Mouse (Mus musculus) MEL (cell line): Measurements from ENCODE around the gene Gm20388. TPM values are rescaled to one million over a fixed set of nuclear protein-coding genes. Genes with fewer than 3 reads are reported as not detected.

ENCODE experiments used
- DNase-seq: peaks from one replicate; pipeline ENCODE4 v3.0.0; 2011; ENCODE audit warnings: low read depth, low spot score
- H3K27ac ChIP-seq: 2 replicates; pipeline ENCODE4 v1.5.1; 2012; ENCODE audit warnings: low read depth, mild to moderate bottlenecking, control low read depth, low read length, moderate library complexity; ENCODE audit not compliant: control insufficient read depth
- H3K27me3 ChIP-seq, 2 experiments: fragments of 150-350 bp in 1 of 2; sonication (generic) in 1 of 2; 2 replicates each; pipeline ENCODE4 v1.6.1; 2012; ENCODE audit warnings: low read length in 2 of 2, mild to moderate bottlenecking in 2 of 2, improper control_type of control experiment in 1 of 2, moderate library complexity in 1 of 2; ENCODE audit not compliant: insufficient read depth in 2 of 2, control insufficient read depth in 1 of 2
- H3K36me3 ChIP-seq, 2 experiments: 2 replicates each; pipeline ENCODE4 v1.6.1; 2012 to 2014; ENCODE audit warnings: low read length in 2 of 2, improper control_type of control experiment in 1 of 2, inconsistent platforms in 1 of 2, mild to moderate bottlenecking in 1 of 2; ENCODE audit not compliant: insufficient read depth in 2 of 2, control insufficient read depth in 1 of 2
- H3K4me1 ChIP-seq, 2 experiments: fragments of 150-350 bp in 1 of 2; sonication (generic) in 1 of 2; 2 replicates each; pipeline ENCODE4 v1.6.1; 2012; ENCODE audit warnings: low read length in 2 of 2, improper control_type of control experiment in 1 of 2, mild to moderate bottlenecking in 1 of 2; ENCODE audit not compliant: insufficient read depth in 2 of 2, control insufficient read depth in 1 of 2
- H3K4me3 ChIP-seq, 2 experiments: fragments of 150-350 bp in 1 of 2; sonication (generic) in 1 of 2; 2 replicates each; pipeline ENCODE4 v1.5.1; 2012; ENCODE audit warnings: low read depth in 2 of 2, low read length in 2 of 2, mild to moderate bottlenecking in 2 of 2, moderate library complexity in 2 of 2, control low read depth in 1 of 2, improper control_type of control experiment in 1 of 2; ENCODE audit not compliant: control insufficient read depth in 1 of 2, insufficient read depth in 1 of 2
- H3K79me2 ChIP-seq: 2 replicates; pipeline ENCODE4 v1.6.1; 2012; ENCODE audit warnings: mild to moderate bottlenecking, low read length, moderate library complexity; ENCODE audit not compliant: control insufficient read depth, poor library complexity, insufficient read depth
- H3K9ac ChIP-seq: 2 replicates; pipeline ENCODE4 v1.6.1; 2012; ENCODE audit warnings: low read depth, mild to moderate bottlenecking, control low read depth, low read length, moderate library complexity; ENCODE audit not compliant: control insufficient read depth, poor library complexity, severe bottlenecking
- H3K9me3 ChIP-seq: fragments of 150-350 bp; sonication (generic); replicated peaks from 2 replicates; pipeline ENCODE4 v1.6.1; 2012; ENCODE audit warnings: mild to moderate bottlenecking, low read length, improper control_type of control experiment, moderate library complexity; ENCODE audit not compliant: insufficient read depth
- CTCF ChIP-seq, 3 experiments: IDR thresholded peaks in 2 of 3; conservative IDR thresholded peaks in 1 of 3; 2 replicates each; pipeline ENCODE4 v1.5.1; 2011 to 2012; ENCODE audit warnings: low read length in 3 of 3, low read depth in 2 of 3, mild to moderate bottlenecking in 2 of 3, improper control_type of control experiment in 1 of 3, inconsistent platforms in 1 of 3, mixed read lengths in 1 of 3, moderate library complexity in 1 of 3; ENCODE audit not compliant: control insufficient read depth in 1 of 3, insufficient read depth in 1 of 3, poor library complexity in 1 of 3, severe bottlenecking in 1 of 3
- E2F4 ChIP-seq: IDR thresholded peaks from 2 replicates; pipeline ENCODE4 v1.6.1; 2011; ENCODE audit warnings: low read depth, low read length, improper control_type of control experiment, borderline replicate concordance
- ELF1 ChIP-seq: IDR thresholded peaks from 2 replicates; pipeline ENCODE4 v1.6.1; 2014; ENCODE audit warnings: low read depth, mild to moderate bottlenecking, inconsistent platforms, low read length, improper control_type of control experiment, moderate library complexity
- GABPA ChIP-seq: IDR thresholded peaks from 2 replicates; pipeline ENCODE4 v1.6.1; 2012; ENCODE audit warnings: low read depth, mild to moderate bottlenecking, inconsistent platforms, low read length, improper control_type of control experiment, moderate library complexity
- JUND ChIP-seq: IDR thresholded peaks from 2 replicates; pipeline ENCODE4 v1.6.1; 2011; ENCODE audit warnings: low read depth, mild to moderate bottlenecking, improper control_type of control experiment, low read length
- MAX ChIP-seq: IDR thresholded peaks from 2 replicates; pipeline ENCODE4 v1.6.1; 2011; ENCODE audit warnings: low read length, improper control_type of control experiment
- MEF2A ChIP-seq: IDR thresholded peaks from 2 replicates; pipeline ENCODE4 v1.6.1; 2014; ENCODE audit warnings: low read depth, mild to moderate bottlenecking, inconsistent platforms, low read length, improper control_type of control experiment; ENCODE audit not compliant: poor library complexity, insufficient replicate concordance, severe bottlenecking; ENCODE audit errors: extremely low read depth
- MYB ChIP-seq: IDR thresholded peaks from 2 replicates; pipeline ENCODE4 v1.6.1; 2011; ENCODE audit warnings: mild to moderate bottlenecking, low read depth, low read length, improper control_type of control experiment
- POLR2A ChIP-seq, 2 experiments: IDR thresholded peaks; 2 replicates each; pipeline ENCODE4 v1.6.1; 2011 to 2012; ENCODE audit warnings: low read length in 2 of 2, mild to moderate bottlenecking in 2 of 2, control low read depth in 1 of 2, improper control_type of control experiment in 1 of 2, low read depth in 1 of 2, moderate library complexity in 1 of 2; ENCODE audit not compliant: control insufficient read depth in 1 of 2, insufficient read depth in 1 of 2, poor library complexity in 1 of 2
- POLR2AphosphoS2 ChIP-seq: IDR thresholded peaks from 2 replicates; pipeline ENCODE4 v1.6.1; 2011; ENCODE audit warnings: low read length, improper control_type of control experiment
- POLR2AphosphoS5 ChIP-seq: IDR thresholded peaks from 2 replicates; pipeline ENCODE4 v1.6.1; 2012; ENCODE audit warnings: low read depth, borderline replicate concordance, mild to moderate bottlenecking, inconsistent platforms, low read length, moderate library complexity, mixed read lengths
- RAD21 ChIP-seq: IDR thresholded peaks from 2 replicates; pipeline ENCODE4 v1.6.1; 2011; ENCODE audit warnings: mild to moderate bottlenecking, low read depth, low read length, improper control_type of control experiment
- TBP ChIP-seq: IDR thresholded peaks from 2 replicates; pipeline ENCODE4 v1.8.0; 2011; ENCODE audit warnings: low read depth, low read length, improper control_type of control experiment
- UBTF ChIP-seq: IDR thresholded peaks from 2 replicates; pipeline ENCODE4 v1.6.1; 2012; ENCODE audit warnings: low read depth, mild to moderate bottlenecking, inconsistent platforms, low read length, improper control_type of control experiment, moderate library complexity, borderline replicate concordance; ENCODE audit not compliant: insufficient read depth
- ZC3H11A ChIP-seq: IDR thresholded peaks from 2 replicates; pipeline ENCODE4 v1.6.1; 2012; ENCODE audit warnings: low read depth, mild to moderate bottlenecking, inconsistent platforms, low read length, improper control_type of control experiment
- ZMIZ1 ChIP-seq: IDR thresholded peaks from 2 replicates; pipeline ENCODE4 v1.6.1; 2012; ENCODE audit warnings: low read depth, mild to moderate bottlenecking, inconsistent platforms, low read length, improper control_type of control experiment, moderate library complexity
- ZNF384 ChIP-seq: IDR thresholded peaks from 2 replicates; pipeline ENCODE4 v1.6.1; 2012; ENCODE audit warnings: low read depth, mild to moderate bottlenecking, inconsistent platforms, low read length, improper control_type of control experiment
- polyA plus RNA-seq, 2 experiments: library from polyadenylated mRNA; stranded (reverse) in 1 of 2; unstranded in 1 of 2; fragments of >175 nt in 1 of 2; fragments of >200 nt in 1 of 2; gene quantifications; 2 replicates each; pipeline versions ENCODE4 v1.2.1 to v1.2.4; 2012; ENCODE audit warnings: low replicate concordance in 2 of 2, low read depth in 1 of 2; ENCODE audit not compliant: insufficient read length in 2 of 2, insufficient read depth in 1 of 2, missing spikeins in 1 of 2
- total RNA-seq: library from RNA; depleted of rRNA; stranded (reverse); fragments of 300-350 nt; gene quantifications from 2 replicates; pipeline ENCODE4 v1.2.3, GENCODE M21; 2012

Gm20388 gene
- total and polyA plus RNA-seq, 3 experiments = 11.1 to 17.8 TPM; not detected in 1

DNA sequence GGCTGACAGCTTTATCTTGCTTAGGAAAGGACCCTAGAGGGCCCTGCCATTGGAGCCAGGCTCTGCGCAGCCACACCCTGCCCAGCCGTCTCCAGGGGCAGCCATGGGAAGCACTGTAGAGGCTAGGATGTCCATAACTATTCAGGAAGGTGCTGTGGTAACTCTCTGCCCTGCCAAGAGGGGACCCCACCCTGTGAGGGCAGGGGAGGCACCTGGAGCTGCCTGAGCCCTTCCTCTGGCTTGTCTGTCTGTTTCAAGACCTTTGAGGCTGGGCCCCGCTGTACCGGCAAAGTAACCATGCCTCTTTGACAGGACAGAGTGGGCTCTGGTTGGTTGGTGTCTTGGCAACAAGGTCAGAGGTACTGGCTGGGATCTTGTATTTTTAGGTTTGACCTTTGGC, 2730.2 kb downstream of the Gm20388 start:
- H3K27me3 ChIP-seq = no peaks in the 10 kb centered on the region
- no peak overlapping the region for H3K4me3 ChIP-seq
- no peak overlapping the region for H3K9ac ChIP-seq
- no peaks in the 10 kb centered on the region for H3K9me3 ChIP-seq
- H3K79me2 ChIP-seq = no peaks in the 10 kb centered on the region
- peaks cover 8 to 12% of the 10 kb centered on the region in 2 experiments for H3K36me3 ChIP-seq
- no peak for DNase-seq
- TF ChIP-seq UBTF = no peak
- no peak for TF ChIP-seq ELF1
- no peak for TF ChIP-seq E2F4
- TF ChIP-seq POLR2A (IDR thresholded peaks at IDR 0.05; ENCODE audit: control insufficient read depth in 1 of 2, insufficient read depth in 1 of 2, low read depth in 1 of 2, low read length in 2 of 2, poor library complexity in 1 of 2) = 0 out of 4 replicates have a peak, but pooled peaks of 1 of the 2 experiments have one; percentile 30
- TF ChIP-seq ZC3H11A = no peak
- no peak for TF ChIP-seq MEF2A
- no peak; the same call in 1 of the 2 replicates for TF ChIP-seq POLR2AphosphoS2
- TF ChIP-seq ZNF384 = no peak
- peaks cover 0 to 16% of the 10 kb centered on the region in 2 experiments; a peak in 2 of 4 replicates for H3K4me1 ChIP-seq
- no peak overlapping the region for H3K27ac ChIP-seq

DNA sequence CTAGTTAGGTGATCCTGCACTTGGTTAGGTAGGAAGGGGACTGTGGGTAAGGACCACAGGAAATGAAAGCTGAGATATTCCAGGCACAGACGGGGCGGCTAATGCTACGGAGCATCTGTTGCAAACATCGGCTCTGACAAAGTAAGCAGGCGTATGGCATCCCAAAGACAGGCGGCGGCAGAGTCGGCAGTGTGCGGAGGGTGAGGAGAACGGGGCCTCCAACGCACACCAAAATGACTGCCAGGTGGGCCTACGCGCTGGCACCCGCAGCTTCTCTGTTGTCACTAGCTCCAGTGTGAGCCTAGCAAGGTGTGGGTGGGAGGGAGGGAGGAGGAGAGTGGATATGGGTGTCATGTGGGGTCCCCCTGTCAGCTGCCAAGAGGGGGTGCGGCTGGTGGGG, 2730.8 kb downstream of the Gm20388 start:
- Histone ChIP-seq H3K4me3 (no peak overlapping the region), H3K79me2 (no peaks in the 10 kb centered on the region), H3K27me3 (no peaks in the 10 kb centered on the region), H3K36me3 (peaks cover 5 to 9% of the 10 kb centered on the region in 2 experiments), H3K9ac (no peak overlapping the region), H3K4me1 (peaks cover 0 to 11% of the 10 kb centered on the region in 2 experiments; a peak in 2 of 4 replicates), H3K9me3 (no peaks in the 10 kb centered on the region), H3K27ac (no peak overlapping the region)
- no peak for DNase-seq
- TF ChIP-seq POLR2AphosphoS5 (no peak), ELF1 (no peak), TBP (no peak), ZMIZ1 (no peak), MAX (no peak), UBTF (no peak), JUND (no peak), MYB (no peak), CTCF (IDR thresholded peaks at IDR 0.05 in 2 of 3, conservative IDR thresholded peaks at IDR 0.05 in 1 of 3; ENCODE audit: control insufficient read depth in 1 of 3, insufficient read depth in 1 of 3, low read depth in 2 of 3, low read length in 3 of 3, poor library complexity in 1 of 3, severe bottlenecking in 1 of 3) (no peak), ZNF384 (no peak), RAD21 (no peak), GABPA (no peak)
- TF ChIP-seq, all 39 proteins: peak for 0
